Mouse (Mus musculus) MEL (cell line): ENCODE measurements around the gene Emc8. TPM values are rescaled to one million over a fixed set of nuclear protein-coding genes. Genes with fewer than 3 reads are reported as not detected.

Source experiments
- DNase-seq: peaks from one replicate; pipeline ENCODE4 v3.0.0; 2011; ENCODE audit warnings: low read depth, low spot score
- H3K27ac ChIP-seq: 2 replicates; pipeline ENCODE4 v1.5.1; 2012; ENCODE audit warnings: low read depth, mild to moderate bottlenecking, control low read depth, low read length, moderate library complexity; ENCODE audit not compliant: control insufficient read depth
- H3K27me3 ChIP-seq, 2 experiments: fragments of 150-350 bp in 1 of 2; sonication (generic) in 1 of 2; 2 replicates each; pipeline ENCODE4 v1.6.1; 2012; ENCODE audit warnings: low read length in 2 of 2, mild to moderate bottlenecking in 2 of 2, improper control_type of control experiment in 1 of 2, moderate library complexity in 1 of 2; ENCODE audit not compliant: insufficient read depth in 2 of 2, control insufficient read depth in 1 of 2
- H3K36me3 ChIP-seq, 2 experiments: 2 replicates each; pipeline ENCODE4 v1.6.1; 2012 to 2014; ENCODE audit warnings: low read length in 2 of 2, improper control_type of control experiment in 1 of 2, inconsistent platforms in 1 of 2, mild to moderate bottlenecking in 1 of 2; ENCODE audit not compliant: insufficient read depth in 2 of 2, control insufficient read depth in 1 of 2
- H3K4me1 ChIP-seq, 2 experiments: fragments of 150-350 bp in 1 of 2; sonication (generic) in 1 of 2; 2 replicates each; pipeline ENCODE4 v1.6.1; 2012; ENCODE audit warnings: low read length in 2 of 2, improper control_type of control experiment in 1 of 2, mild to moderate bottlenecking in 1 of 2; ENCODE audit not compliant: insufficient read depth in 2 of 2, control insufficient read depth in 1 of 2
- H3K4me3 ChIP-seq, 2 experiments: fragments of 150-350 bp in 1 of 2; sonication (generic) in 1 of 2; 2 replicates each; pipeline ENCODE4 v1.5.1; 2012; ENCODE audit warnings: low read depth in 2 of 2, low read length in 2 of 2, mild to moderate bottlenecking in 2 of 2, moderate library complexity in 2 of 2, control low read depth in 1 of 2, improper control_type of control experiment in 1 of 2; ENCODE audit not compliant: control insufficient read depth in 1 of 2, insufficient read depth in 1 of 2
- H3K79me2 ChIP-seq: 2 replicates; pipeline ENCODE4 v1.6.1; 2012; ENCODE audit warnings: mild to moderate bottlenecking, low read length, moderate library complexity; ENCODE audit not compliant: control insufficient read depth, poor library complexity, insufficient read depth
- H3K9ac ChIP-seq: 2 replicates; pipeline ENCODE4 v1.6.1; 2012; ENCODE audit warnings: low read depth, mild to moderate bottlenecking, control low read depth, low read length, moderate library complexity; ENCODE audit not compliant: control insufficient read depth, poor library complexity, severe bottlenecking
- H3K9me3 ChIP-seq: fragments of 150-350 bp; sonication (generic); replicated peaks from 2 replicates; pipeline ENCODE4 v1.6.1; 2012; ENCODE audit warnings: mild to moderate bottlenecking, low read length, improper control_type of control experiment, moderate library complexity; ENCODE audit not compliant: insufficient read depth
- BHLHE40 ChIP-seq: IDR thresholded peaks from 2 replicates; pipeline ENCODE4 v1.6.1; 2012; ENCODE audit warnings: low read depth, mild to moderate bottlenecking, inconsistent platforms, low read length, improper control_type of control experiment, borderline replicate concordance
- CHD1 ChIP-seq: IDR thresholded peaks from 2 replicates; pipeline ENCODE4 v1.6.1; 2012; ENCODE audit warnings: low read depth, mild to moderate bottlenecking, inconsistent platforms, low read length, improper control_type of control experiment
- CHD2 ChIP-seq: IDR thresholded peaks from 2 replicates; pipeline ENCODE4 v1.6.1; 2011; ENCODE audit warnings: low read length, improper control_type of control experiment
- E2F4 ChIP-seq: IDR thresholded peaks from 2 replicates; pipeline ENCODE4 v1.6.1; 2011; ENCODE audit warnings: low read depth, low read length, improper control_type of control experiment, borderline replicate concordance
- EP300 ChIP-seq, 2 experiments: IDR thresholded peaks; 2 replicates each; pipeline ENCODE4 v1.6.1; 2011; ENCODE audit warnings: improper control_type of control experiment in 2 of 2, low read length in 2 of 2, low read depth in 1 of 2, mild to moderate bottlenecking in 1 of 2
- ETS1 ChIP-seq: IDR thresholded peaks from 2 replicates; pipeline ENCODE4 v1.6.1; 2012; ENCODE audit warnings: low read depth, mild to moderate bottlenecking, inconsistent platforms, low read length, improper control_type of control experiment, moderate library complexity
- GABPA ChIP-seq: IDR thresholded peaks from 2 replicates; pipeline ENCODE4 v1.6.1; 2012; ENCODE audit warnings: low read depth, mild to moderate bottlenecking, inconsistent platforms, low read length, improper control_type of control experiment, moderate library complexity
- GATA1 ChIP-seq: IDR thresholded peaks from 2 replicates; pipeline ENCODE4 v1.6.1; 2011; ENCODE audit warnings: low read depth, low read length, improper control_type of control experiment
- HCFC1 ChIP-seq: IDR thresholded peaks from 2 replicates; pipeline ENCODE4 v1.6.1; 2012; ENCODE audit warnings: low read depth, mild to moderate bottlenecking, inconsistent platforms, low read length, improper control_type of control experiment, moderate library complexity
- JUND ChIP-seq: IDR thresholded peaks from 2 replicates; pipeline ENCODE4 v1.6.1; 2011; ENCODE audit warnings: low read depth, mild to moderate bottlenecking, improper control_type of control experiment, low read length
- KAT2A ChIP-seq: conservative IDR thresholded peaks from 2 replicates; pipeline ENCODE4 v1.6.1; 2012; ENCODE audit warnings: low read depth, low read length, improper control_type of control experiment, inconsistent platforms
- MAFK ChIP-seq: IDR thresholded peaks from 2 replicates; pipeline ENCODE4 v1.6.1; 2011; ENCODE audit warnings: low read depth, mild to moderate bottlenecking, low read length, improper control_type of control experiment, borderline replicate concordance
- MAX ChIP-seq: IDR thresholded peaks from 2 replicates; pipeline ENCODE4 v1.6.1; 2011; ENCODE audit warnings: low read length, improper control_type of control experiment
- MAZ ChIP-seq: IDR thresholded peaks from 2 replicates; pipeline ENCODE4 v1.6.1; 2012; ENCODE audit warnings: low read depth, mild to moderate bottlenecking, inconsistent platforms, low read length, improper control_type of control experiment
- MEF2A ChIP-seq: IDR thresholded peaks from 2 replicates; pipeline ENCODE4 v1.6.1; 2014; ENCODE audit warnings: low read depth, mild to moderate bottlenecking, inconsistent platforms, low read length, improper control_type of control experiment; ENCODE audit not compliant: poor library complexity, insufficient replicate concordance, severe bottlenecking; ENCODE audit errors: extremely low read depth
- MXI1 ChIP-seq: IDR thresholded peaks from 2 replicates; pipeline ENCODE4 v1.6.1; 2011; ENCODE audit warnings: mild to moderate bottlenecking, low read depth, low read length, improper control_type of control experiment
- MYB ChIP-seq: IDR thresholded peaks from 2 replicates; pipeline ENCODE4 v1.6.1; 2011; ENCODE audit warnings: mild to moderate bottlenecking, low read depth, low read length, improper control_type of control experiment
- MYC ChIP-seq: IDR thresholded peaks from 2 replicates; pipeline ENCODE4 v1.6.1; 2011; ENCODE audit warnings: low read depth, mild to moderate bottlenecking, low read length, improper control_type of control experiment, moderate library complexity
- NELFE ChIP-seq: IDR thresholded peaks from 2 replicates; pipeline ENCODE4 v1.6.1; 2011; ENCODE audit warnings: low read depth, low read length, improper control_type of control experiment
- NRF1 ChIP-seq: IDR thresholded peaks from 2 replicates; pipeline ENCODE4 v1.6.1; 2014; ENCODE audit warnings: low read depth, mild to moderate bottlenecking, inconsistent platforms, low read length, improper control_type of control experiment, moderate library complexity; ENCODE audit not compliant: poor library complexity, insufficient read depth, severe bottlenecking
- POLR2A ChIP-seq, 2 experiments: IDR thresholded peaks; 2 replicates each; pipeline ENCODE4 v1.6.1; 2011 to 2012; ENCODE audit warnings: low read length in 2 of 2, mild to moderate bottlenecking in 2 of 2, control low read depth in 1 of 2, improper control_type of control experiment in 1 of 2, low read depth in 1 of 2, moderate library complexity in 1 of 2; ENCODE audit not compliant: control insufficient read depth in 1 of 2, insufficient read depth in 1 of 2, poor library complexity in 1 of 2
- POLR2AphosphoS2 ChIP-seq: IDR thresholded peaks from 2 replicates; pipeline ENCODE4 v1.6.1; 2011; ENCODE audit warnings: low read length, improper control_type of control experiment
- RCOR1 ChIP-seq: IDR thresholded peaks from 2 replicates; pipeline ENCODE4 v1.6.1; 2012; ENCODE audit warnings: low read depth, mild to moderate bottlenecking, inconsistent platforms, low read length, improper control_type of control experiment
- SIN3A ChIP-seq: IDR thresholded peaks from 2 replicates; pipeline ENCODE4 v1.6.1; 2012; ENCODE audit warnings: low read length, improper control_type of control experiment, inconsistent platforms
- SMC3 ChIP-seq: IDR thresholded peaks from 2 replicates; pipeline ENCODE4 v1.6.1; 2011; ENCODE audit warnings: low read depth, low read length, improper control_type of control experiment
- TAL1 ChIP-seq: IDR thresholded peaks from 2 replicates; pipeline ENCODE4 v1.6.1; 2012; ENCODE audit warnings: mild to moderate bottlenecking, inconsistent platforms, low read length, moderate library complexity, mixed read lengths
- TBP ChIP-seq: IDR thresholded peaks from 2 replicates; pipeline ENCODE4 v1.8.0; 2011; ENCODE audit warnings: low read depth, low read length, improper control_type of control experiment
- TCF12 ChIP-seq: IDR thresholded peaks from 2 replicates; pipeline ENCODE4 v1.6.1; 2014; ENCODE audit warnings: low read depth, mild to moderate bottlenecking, inconsistent platforms, low read length, improper control_type of control experiment, moderate library complexity
- USF1 ChIP-seq: IDR thresholded peaks from 2 replicates; pipeline ENCODE4 v1.6.1; 2014; ENCODE audit warnings: low read depth, mild to moderate bottlenecking, inconsistent platforms, low read length, improper control_type of control experiment, moderate library complexity
- USF2 ChIP-seq, 2 experiments: IDR thresholded peaks; 2 replicates each; pipeline ENCODE4 v1.6.1; 2011 to 2012; ENCODE audit warnings: improper control_type of control experiment in 2 of 2, low read length in 2 of 2, borderline replicate concordance in 1 of 2, inconsistent platforms in 1 of 2, low read depth in 1 of 2, mild to moderate bottlenecking in 1 of 2; ENCODE audit not compliant: insufficient read depth in 1 of 2
- ZC3H11A ChIP-seq: IDR thresholded peaks from 2 replicates; pipeline ENCODE4 v1.6.1; 2012; ENCODE audit warnings: low read depth, mild to moderate bottlenecking, inconsistent platforms, low read length, improper control_type of control experiment
- ZMIZ1 ChIP-seq: IDR thresholded peaks from 2 replicates; pipeline ENCODE4 v1.6.1; 2012; ENCODE audit warnings: low read depth, mild to moderate bottlenecking, inconsistent platforms, low read length, improper control_type of control experiment, moderate library complexity
- polyA plus RNA-seq, 2 experiments: library from polyadenylated mRNA; stranded (reverse) in 1 of 2; unstranded in 1 of 2; fragments of >175 nt in 1 of 2; fragments of >200 nt in 1 of 2; gene quantifications; 2 replicates each; pipeline versions ENCODE4 v1.2.1 to v1.2.4; 2012; ENCODE audit warnings: low replicate concordance in 2 of 2, low read depth in 1 of 2; ENCODE audit not compliant: insufficient read length in 2 of 2, insufficient read depth in 1 of 2, missing spikeins in 1 of 2
- total RNA-seq: library from RNA; depleted of rRNA; stranded (reverse); fragments of 300-350 nt; gene quantifications from 2 replicates; pipeline ENCODE4 v1.2.3, GENCODE M21; 2012

The Emc8 gene
- total and polyA plus RNA-seq, 3 experiments: 180 to 269 TPM; not detected in 1

DNA sequence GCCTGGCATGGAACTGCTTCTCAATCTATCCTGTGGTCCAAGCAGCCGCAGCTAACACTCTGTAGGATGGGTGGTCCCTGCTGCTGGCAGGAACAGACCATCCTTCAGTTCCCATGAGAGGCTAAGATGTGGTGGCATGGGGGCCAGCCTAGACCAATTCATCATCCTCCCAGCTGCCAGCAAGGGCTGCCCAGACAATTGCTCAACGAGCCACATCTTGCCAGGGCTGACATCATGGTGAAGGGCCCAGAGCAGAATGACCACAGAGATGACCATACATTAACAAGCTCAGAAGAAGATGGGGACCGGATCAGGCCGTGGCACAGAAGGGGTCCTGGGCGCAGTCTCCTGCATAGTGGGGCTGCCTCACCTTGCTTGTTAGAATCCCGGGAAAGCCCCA is 57.5 kb downstream of the Emc8 start:
- Histone ChIP-seq H3K27ac (no peak overlapping the region), H3K9ac (no peak overlapping the region), H3K9me3 (no peaks in the 10 kb centered on the region), H3K4me3 (no peak overlapping the region), H3K4me1 (peaks cover 2 to 3% of the 10 kb centered on the region in 2 experiments; a peak in 2 of 4 replicates), H3K36me3 (peaks cover 0 to 3% of the 10 kb centered on the region in 2 experiments; a peak in 1 of 4 replicates), H3K27me3 (no peaks in the 10 kb centered on the region; a peak in 1 of 4 replicates), H3K79me2 (no peaks in the 10 kb centered on the region)
- DNase-seq: no peak
- TF ChIP-seq TCF12 (no peak), USF2 (IDR thresholded peaks at IDR 0.05; ENCODE audit: borderline replicate concordance in 1 of 2, insufficient read depth in 1 of 2, low read depth in 1 of 2, low read length in 2 of 2) (no peak), MYC (no peak), RCOR1 (no peak)

DNA sequence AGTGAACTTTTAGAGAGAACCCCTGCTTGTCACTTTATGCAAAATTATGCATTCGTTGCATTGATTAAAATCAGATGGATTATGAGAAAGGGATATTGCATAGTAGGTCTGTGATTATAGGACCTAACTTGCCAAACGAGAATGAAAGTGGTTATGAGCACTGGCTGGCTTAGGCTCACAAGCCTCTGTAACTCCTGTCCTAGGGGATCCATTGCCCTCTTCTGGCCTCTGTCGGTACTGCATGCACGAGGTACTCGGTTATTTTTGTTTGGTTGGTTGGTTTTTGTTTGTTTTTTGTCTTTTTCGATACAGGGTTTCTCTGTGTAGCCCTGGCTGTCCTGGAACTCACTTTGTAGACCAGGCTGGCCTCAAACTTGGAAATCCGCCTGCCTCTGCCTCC is 60.5 kb downstream of the Emc8 start:
- Histone ChIP-seq H3K9ac (peak overlapping the region; percentile 64), H3K27me3 (no peaks in the 10 kb centered on the region), H3K79me2 (no peaks in the 10 kb centered on the region), H3K4me3 (peak overlapping the region; percentile 54 to 84), H3K4me1 (peaks cover 2 to 3% of the 10 kb centered on the region in 2 experiments; a peak in 2 of 4 replicates), H3K9me3 (no peaks in the 10 kb centered on the region), H3K36me3 (peaks cover 0 to 3% of the 10 kb centered on the region in 2 experiments; a peak in 1 of 4 replicates), H3K27ac (no peak overlapping the region)
- DNase-seq: peak; percentile 87
- no peak for TF ChIP-seq TAL1
- no peak for TF ChIP-seq TBP
- no peak for TF ChIP-seq GABPA
- no peak for TF ChIP-seq BHLHE40
- TF ChIP-seq NELFE: no peak
- TF ChIP-seq MAFK: no peak
- TF ChIP-seq MXI1: no peak; the same call in 1 of the 2 replicates
- no peak for TF ChIP-seq POLR2A (IDR thresholded peaks at IDR 0.05; ENCODE audit: control insufficient read depth in 1 of 2, insufficient read depth in 1 of 2, low read depth in 1 of 2, low read length in 2 of 2, poor library complexity in 1 of 2)
- no peak for TF ChIP-seq USF1
- TF ChIP-seq ETS1: no peak
- TF ChIP-seq ZMIZ1: no peak
- TF ChIP-seq NRF1: no peak
- no peak for TF ChIP-seq KAT2A
- TF ChIP-seq POLR2AphosphoS2: no peak
- TF ChIP-seq HCFC1: no peak
- TF ChIP-seq TCF12: no peak
- peak; percentile 77 for TF ChIP-seq SMC3
- no peak for TF ChIP-seq EP300 (IDR thresholded peaks at IDR 0.05; ENCODE audit: low read depth in 1 of 2, low read length in 2 of 2)
- no peak for TF ChIP-seq MYB
- no peak for TF ChIP-seq RCOR1
- no peak for TF ChIP-seq MAX
- no peak for TF ChIP-seq GATA1
- no peak for TF ChIP-seq CHD1
- no peak for TF ChIP-seq E2F4
- TF ChIP-seq MAZ: no peak
- peak; percentile 27; the same call in 1 of the 2 replicates for TF ChIP-seq SIN3A
- no peak for TF ChIP-seq CHD2
- TF ChIP-seq USF2 (IDR thresholded peaks at IDR 0.05; ENCODE audit: borderline replicate concordance in 1 of 2, insufficient read depth in 1 of 2, low read depth in 1 of 2, low read length in 2 of 2): no peak
- TF ChIP-seq JUND: no peak
- TF ChIP-seq MEF2A: no peak
- peak; percentile 67 for TF ChIP-seq ZC3H11A
